Mouse (Mus musculus) thymus, postnatal 36 days (tissue): ENCODE results near the gene Bicc1.

Experiments
- DNase-seq, 2 experiments: peaks; one replicate each; pipeline ENCODE4 v3.0.0; 2022; ENCODE audit warnings: mixed read lengths in 2 of 2

Bicc1 gene

DNA sequence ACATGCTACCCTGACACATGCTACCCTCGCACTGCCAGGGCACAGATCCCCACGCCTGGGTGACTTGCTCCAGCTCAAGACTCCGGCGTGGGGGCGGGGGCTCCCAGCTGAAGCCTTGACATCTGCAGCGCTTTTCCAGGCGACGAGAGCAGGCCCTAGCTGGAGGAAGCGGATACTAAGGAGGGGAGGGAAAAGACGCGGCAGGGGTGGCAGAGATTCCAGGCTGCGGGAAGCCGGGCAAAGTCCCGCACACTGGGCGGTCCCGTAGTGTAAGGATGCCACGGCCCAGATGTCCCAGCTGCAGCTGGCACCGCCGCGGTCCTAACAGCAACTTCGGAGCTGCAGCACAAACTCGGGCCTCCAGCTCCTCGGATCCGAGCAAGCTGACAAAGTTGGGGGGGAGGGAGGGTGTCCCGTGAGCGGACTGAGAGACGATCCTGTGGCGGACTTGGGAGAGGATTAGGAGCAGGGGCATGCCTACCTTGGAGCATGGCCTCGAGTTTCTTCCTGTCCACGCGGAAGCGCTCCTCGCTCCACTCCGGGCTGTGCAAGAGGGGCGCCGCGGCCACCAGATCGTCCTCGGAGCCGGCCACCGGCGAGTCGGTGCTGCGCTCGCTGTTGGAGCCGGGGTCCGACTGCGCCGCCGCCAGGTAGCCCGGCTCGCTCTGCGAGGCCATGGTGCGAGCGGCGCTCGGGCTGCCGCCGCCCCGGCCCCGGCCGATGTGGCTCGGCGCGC is 392 bp downstream of the Bicc1 start:
- DNase-seq = no peak

GRCm38 (mm10) chr10:71156569-71156968 is 2.9 kb downstream of the Bicc1 start:
- DNase-seq = no peak

DNA sequence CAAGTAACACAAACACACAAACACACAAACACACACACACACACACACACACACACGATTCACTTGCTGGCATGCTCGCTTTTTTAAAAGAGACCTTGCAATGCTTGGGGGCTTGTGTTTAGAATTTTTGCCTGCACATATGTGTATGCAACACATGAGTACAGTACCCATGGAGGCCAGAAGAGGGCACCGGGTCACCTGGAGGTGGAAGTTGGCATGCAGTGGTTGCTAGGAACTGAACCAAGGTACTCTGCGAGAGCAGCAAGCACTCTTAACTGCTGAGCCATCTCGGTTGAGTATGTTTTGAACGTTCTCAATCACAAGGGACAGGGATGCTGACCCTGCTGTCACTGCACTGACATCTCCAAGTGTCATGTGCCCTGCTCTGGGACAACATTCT is 5.9 kb downstream of the Bicc1 start:
- no peak for DNase-seq

GRCm38 (mm10) chr10:71153138-71153537 is 6.4 kb downstream of the Bicc1 start:
- DNase-seq = no peak

GRCm38 (mm10) chr10:71150486-71150885 is 9.0 kb downstream of the Bicc1 start:
- no peak for DNase-seq

- no peak for DNase-seq
Observed at GRCm38 (mm10) chr10:71148951-71149603, 10.4 kb downstream of the Bicc1 start.

- no peak for DNase-seq
Observed at GRCm38 (mm10) chr10:71148226-71148625, 11.3 kb downstream of the Bicc1 start.

DNA sequence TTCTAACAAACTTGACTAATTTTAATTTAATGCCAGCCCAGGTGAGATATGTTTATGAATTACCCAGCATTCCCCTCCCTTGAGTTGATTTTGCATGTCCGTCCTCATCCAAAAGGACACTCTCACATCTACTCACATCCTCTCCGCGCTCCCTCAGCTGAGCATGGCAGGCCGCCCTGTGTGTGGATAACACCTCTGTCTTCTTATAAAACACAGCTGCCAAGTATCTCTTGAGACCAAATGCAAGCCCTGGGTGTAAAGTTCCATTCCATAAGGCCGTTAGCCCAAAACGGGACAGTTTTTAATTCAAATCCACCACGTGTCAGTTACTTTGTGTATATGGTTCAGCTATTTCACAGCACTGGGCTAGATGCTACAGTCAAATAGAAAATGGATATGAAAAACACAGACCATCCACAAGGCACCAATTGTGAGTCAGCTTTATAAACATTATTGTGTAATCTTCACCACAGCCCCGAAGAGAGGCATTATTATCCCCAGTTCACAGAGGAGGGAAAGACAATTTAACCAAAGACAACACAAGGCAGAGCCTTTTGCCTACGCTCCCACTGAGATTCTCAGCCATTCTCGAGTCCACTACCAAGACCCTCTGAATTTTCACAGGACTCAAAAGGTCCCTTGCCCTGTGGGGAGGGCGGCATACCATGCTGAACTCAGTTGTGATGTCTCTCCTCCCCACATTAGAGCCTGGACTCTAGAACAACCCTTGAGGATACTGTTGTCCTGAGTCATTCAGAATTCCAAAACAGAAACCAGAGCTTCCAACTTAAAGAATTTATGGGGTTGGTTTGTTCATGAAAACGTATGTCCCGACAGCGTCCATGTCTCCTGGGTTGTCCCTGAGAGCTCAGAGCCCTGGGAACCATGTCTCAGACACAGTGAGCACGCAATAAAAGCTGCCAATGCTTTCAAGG is 12.6 kb downstream of the Bicc1 start:
- no peak for DNase-seq

DNA sequence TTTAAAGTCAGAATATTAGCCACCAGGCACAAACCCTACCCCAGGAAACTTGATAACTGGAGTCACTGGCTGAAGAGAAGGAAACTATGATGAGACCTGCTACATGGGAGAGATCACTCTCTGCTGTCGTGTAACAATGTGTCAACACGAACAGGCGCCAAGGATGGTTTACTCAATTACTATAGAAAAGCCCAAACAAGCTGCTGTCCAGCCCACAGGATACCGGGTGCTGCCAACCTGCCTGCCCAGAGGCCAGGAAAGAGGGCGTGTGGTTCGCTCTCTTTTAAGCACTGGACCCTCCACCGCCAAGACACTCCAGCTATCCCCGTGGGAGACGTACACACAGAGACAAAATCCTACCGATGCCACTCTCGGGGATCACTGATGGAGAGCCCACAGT is 13.7 kb downstream of the Bicc1 start:
- no peak for DNase-seq

DNA sequence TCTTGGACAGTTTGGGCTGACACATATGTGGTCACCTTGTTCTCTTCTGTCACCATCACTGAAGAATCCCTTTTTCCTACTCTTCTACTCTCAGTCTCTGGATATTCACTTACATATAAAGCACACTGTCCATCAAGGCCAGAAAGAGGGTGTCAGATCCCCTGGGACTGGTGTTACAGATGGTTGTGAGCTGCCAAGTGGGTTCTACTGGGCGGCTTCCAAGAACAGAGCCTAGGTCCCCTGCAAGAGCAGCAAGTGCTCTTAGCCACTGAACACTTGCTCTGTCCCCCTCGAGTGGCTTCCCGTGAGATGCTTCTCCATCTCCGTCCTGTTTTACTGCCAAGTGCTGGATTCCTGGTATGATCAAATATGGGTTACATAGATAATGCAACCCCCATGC is 15.3 kb downstream of the Bicc1 start:
- no peak for DNase-seq

GRCm38 (mm10) chr10:71142568-71142967 is 16.9 kb downstream of the Bicc1 start:
- DNase-seq = no peak

DNA sequence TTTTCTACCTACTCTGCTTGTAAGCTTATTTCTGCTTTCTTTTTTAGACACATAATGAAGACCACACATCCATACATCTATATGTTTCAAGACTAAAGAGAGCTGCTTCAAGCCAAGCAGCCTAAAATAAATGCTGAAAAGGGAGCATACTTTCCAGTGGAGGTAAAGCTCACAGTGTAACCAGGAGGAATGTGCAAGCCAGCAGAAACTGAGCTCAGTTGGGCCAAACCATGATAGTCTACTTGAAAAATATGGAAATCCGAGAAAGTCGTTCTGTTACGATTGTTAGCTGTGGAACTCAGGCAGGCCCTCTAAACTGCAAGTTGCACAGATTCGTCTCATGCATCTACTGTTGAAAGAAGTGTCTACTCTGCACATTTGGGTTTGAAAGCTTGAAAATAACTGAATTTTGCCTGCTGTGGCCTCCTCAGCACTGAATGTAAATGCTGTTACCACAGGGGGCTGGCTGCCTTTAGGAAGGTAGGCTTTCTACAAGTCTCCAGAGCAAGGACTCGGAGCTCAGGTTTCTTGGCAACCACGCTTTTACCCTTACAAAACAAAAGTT is 19.1 kb downstream of the Bicc1 start:
- no peak for DNase-seq

DNA sequence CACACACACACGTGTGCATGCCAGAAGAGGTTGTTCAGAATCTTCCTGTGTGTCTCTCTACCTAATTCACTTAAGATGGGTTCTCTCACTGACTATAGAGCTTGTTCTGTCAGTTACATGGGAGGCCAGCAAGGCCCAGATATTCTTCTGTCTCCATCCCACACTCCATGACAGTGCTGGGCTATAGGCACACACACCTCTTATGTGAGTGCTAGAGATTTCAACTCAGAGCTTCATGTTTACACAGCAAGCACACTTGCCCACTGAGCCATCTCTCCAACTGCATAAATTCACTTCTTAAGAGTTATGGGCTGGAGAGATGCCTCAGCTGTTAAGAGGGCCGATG is 20.7 kb downstream of the Bicc1 start:
- no peak for DNase-seq

DNA sequence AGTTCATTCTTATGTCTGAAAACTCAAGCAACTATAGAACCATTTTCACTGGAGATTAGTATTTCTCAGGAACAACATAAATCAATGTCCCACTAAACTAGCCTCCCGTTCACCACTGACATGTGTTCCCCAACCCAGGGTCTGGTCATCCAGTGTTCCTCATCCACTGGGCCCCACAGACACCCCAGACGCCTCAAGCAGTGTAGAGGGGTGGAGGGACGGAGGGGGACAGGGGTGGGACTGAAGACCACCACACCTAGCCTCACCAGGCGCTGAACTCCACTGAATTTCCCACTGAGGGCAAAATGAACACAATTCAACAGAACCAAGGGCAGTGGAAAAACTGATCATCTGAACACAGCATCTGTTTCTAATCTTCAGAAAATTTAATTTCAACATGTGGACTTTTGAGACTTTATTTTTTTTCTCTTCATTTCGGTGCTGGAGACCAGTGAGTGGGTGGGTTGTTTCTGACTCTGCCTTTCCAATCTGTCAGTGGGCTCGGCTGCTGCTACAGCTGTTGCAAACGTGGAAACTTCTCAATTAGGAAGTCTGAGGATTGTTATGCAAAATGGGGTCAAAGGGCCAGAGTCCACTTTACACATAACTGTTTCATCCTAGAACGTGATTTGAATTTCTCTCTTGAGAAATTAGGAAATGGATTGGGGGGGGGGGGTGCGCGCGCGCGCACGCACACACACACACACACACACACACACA is 21.2 kb downstream of the Bicc1 start:
- no peak for DNase-seq

DNA sequence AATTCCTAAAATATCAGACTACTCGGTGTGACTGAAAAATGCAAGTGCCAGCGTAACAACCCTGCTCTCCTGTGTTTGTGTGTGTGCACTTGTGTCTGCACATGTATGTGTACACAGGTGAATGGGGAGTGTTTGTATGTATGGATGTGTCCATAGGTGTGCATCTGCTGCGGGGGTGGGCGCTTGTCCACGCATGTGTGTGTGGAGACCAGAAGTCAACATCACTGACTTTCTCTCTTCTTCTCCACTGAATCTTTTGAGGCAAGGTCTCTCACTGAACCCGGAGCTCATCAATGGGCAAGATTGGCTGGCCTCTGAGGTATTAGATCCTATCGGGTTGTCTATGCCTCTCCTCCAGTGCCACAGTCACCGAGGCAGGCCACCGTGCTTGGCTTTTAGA is 21.9 kb downstream of the Bicc1 start:
- no peak for DNase-seq

DNA sequence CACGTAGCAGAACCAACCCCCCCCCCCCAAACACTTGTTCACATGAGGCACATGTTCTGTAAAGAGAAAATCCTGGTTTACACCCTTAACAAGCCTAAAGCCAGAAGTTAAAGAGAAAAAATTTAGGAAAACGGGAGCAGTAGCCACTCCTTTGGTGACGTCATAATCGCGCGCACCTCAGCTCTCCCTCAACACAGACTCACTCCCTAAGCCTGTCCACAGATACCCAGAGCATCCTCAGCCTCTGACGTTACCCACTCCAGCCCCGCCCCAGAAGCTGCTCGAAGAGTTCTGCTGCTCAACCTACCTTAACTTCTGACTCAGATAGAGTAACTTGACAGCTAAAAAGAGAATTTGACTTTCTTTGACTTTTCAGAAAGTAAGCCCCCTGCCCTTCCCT is 28.2 kb downstream of the Bicc1 start:
- no peak for DNase-seq

GRCm38 (mm10) chr10:71130261-71130660 is 29.2 kb downstream of the Bicc1 start:
- no peak for DNase-seq

GRCm38 (mm10) chr10:71127951-71128331 is 31.6 kb downstream of the Bicc1 start:
- no peak for DNase-seq

DNA sequence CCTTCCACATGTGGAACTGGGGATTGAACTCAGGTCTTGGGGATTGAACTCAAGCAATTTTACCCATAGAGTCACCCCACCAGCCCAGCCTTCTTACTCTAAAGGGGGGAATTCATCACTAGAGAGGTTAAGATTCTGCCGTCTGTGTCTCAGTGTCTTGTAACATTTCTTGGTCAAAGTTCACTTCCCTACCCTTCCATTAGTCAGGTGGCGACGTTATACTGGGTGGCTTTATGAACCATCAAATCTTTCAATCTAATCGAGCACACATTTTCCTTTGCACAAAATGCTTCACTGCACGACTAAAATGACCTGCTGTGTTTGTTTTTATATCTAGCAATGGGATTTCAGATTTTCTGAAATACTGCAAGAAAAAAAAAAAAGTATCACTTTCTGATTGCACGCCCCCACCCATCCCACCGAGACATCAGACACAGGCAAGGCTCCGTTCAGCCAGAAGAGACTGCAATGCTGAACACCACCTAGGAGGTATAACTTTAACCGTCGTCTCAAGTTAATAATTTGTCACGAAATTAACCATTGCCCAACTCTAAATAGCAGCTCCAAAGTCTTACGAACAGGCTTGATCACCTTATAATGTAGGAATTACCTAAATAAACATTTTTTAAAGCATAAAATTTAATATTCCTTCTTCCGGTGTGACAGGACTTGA is 32.1 kb downstream of the Bicc1 start:
- no peak for DNase-seq

- DNase-seq = no peak
Observed at GRCm38 (mm10) chr10:71123974-71124373, 35.5 kb downstream of the Bicc1 start.

- no peak for DNase-seq
Observed at GRCm38 (mm10) chr10:71123395-71123794, 36.1 kb downstream of the Bicc1 start.

DNA sequence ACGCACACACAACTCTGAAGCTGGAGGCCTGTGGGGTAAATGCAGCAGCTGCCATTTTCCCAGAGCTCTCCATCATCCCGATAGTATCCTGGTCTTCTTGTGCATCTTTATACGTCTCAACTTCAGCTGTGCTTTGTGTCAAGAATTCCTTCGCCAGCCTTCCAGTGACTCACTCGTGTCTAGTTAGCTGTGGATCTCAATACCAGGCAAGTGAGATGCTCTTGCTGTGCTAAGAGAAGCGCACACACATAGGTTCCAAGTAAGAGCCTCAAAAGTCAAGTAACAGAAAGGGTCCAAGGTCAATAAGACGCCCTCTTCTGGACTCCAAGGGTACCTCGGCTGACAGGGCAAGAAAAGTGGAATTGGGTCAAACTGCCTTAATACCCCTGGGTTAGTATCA is 37.0 kb downstream of the Bicc1 start:
- no peak for DNase-seq
